ENCODE assay signal across 8 mouse cellular contexts in the genomic region with DNA sequence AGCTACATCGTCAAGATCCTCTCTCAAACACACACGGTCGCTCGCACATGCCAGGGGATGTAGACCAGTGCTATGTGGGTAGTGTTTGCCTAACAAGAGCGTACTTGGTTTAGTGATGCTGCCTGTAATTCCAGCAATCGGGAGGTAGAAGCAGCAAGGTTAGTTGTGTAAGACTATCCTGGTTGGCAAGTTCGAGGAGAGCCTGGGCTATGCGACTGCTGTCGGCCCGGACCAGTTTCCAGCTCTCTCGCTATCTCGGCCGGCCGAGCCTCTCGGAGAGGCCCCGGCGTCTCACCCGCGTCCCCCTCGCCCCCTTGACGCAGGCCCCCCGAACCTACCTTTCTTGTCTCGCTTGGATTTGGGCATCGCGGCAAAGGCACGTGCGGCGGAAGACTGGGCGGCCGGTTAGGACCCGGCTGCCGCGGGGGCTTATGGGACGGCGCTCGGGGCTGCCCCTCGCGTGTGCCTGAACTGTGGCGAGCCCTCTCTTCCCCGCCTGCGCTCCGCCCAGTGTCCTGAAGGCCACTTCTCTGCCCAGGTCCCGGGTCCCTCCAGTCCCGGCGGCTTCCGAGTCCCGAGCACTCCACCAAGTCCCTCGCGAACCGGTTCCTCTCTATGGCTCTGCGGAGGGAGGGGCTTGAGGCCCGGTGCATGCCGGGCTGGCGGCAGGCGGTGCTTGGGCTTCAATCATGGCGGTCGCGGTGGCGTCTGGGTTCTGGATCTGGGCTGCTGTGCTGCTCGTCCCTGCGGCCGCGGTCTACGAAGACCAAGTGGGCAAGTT. TPM values are rescaled to one million over a fixed set of nuclear protein-coding genes. Genes with fewer than 3 reads are reported as not detected.
DNase-seq lines count a peak whose midpoint lies in the region; ATAC-seq lines count a peak whose summit lies in the region.

Gene Mrto4, minus strand, starts transcription at position 646 of the 781 bp plus-strand sequence.
Gene Emc1, plus strand, starts transcription at position 657 of the 781 bp plus-strand sequence.
Gene Ubr4, plus strand, starts transcription at position 679 of the 781 bp plus-strand sequence.

- H3K9ac ChIP-seq in embryonic facial prominence, embryonic 12.5 days: peak within 1 kb of the TSS; percentile 84
- H3K9ac ChIP-seq in midbrain, embryonic 12.5 days (replicated peaks): peak within 1 kb of the TSS; percentile 86

- H3K4me2 ChIP-seq in embryonic facial prominence, embryonic 12.5 days (replicated peaks): peak within 1 kb of the TSS; percentile 99
- peak within 1 kb of the TSS; percentile 83 for H3K4me2 ChIP-seq in midbrain, embryonic 12.5 days (replicated peaks)

- WGBS in embryonic facial prominence, embryonic 12.5 days: under 1% methylated on average over 63 of the region's 64 CpGs
- WGBS in limb, embryonic 10.5 days: under 1% methylated on average over 64 of the region's 64 CpGs
- under 1% methylated on average over 64 of the region's 64 CpGs for WGBS in midbrain, embryonic 12.5 days

- peaks cover 55% of the 10 kb centered on the region for H3K36me3 ChIP-seq in embryonic facial prominence, embryonic 12.5 days
- H3K36me3 ChIP-seq in limb, embryonic 10.5 days: peaks cover 68% of the 10 kb centered on the region
- H3K36me3 ChIP-seq in midbrain, embryonic 12.5 days: peaks cover 55% of the 10 kb centered on the region

- H3K27ac ChIP-seq in embryonic facial prominence, embryonic 12.5 days: peak within 1 kb of the TSS; percentile 94
- H3K27ac ChIP-seq in limb, embryonic 10.5 days: peak within 1 kb of the TSS; percentile 100
- peak within 1 kb of the TSS; percentile 96 for H3K27ac ChIP-seq in midbrain, embryonic 12.5 days (replicated peaks)

- peaks cover 18% of the 10 kb centered on the region for H3K4me1 ChIP-seq in embryonic facial prominence, embryonic 12.5 days
- peaks cover 24% of the 10 kb centered on the region for H3K4me1 ChIP-seq in limb, embryonic 10.5 days
- H3K4me1 ChIP-seq in midbrain, embryonic 12.5 days: peaks cover 19% of the 10 kb centered on the region

- ATAC-seq in embryonic facial prominence, embryonic 12.5 days (ENCODE audit: insufficient number of reproducible peaks, insufficient read depth, low FRiP score, low TSS enrichment): peak; percentile 84
- peak; percentile 96 for ATAC-seq in midbrain, embryonic 12.5 days (ENCODE audit: low FRiP score, low read depth)

- H3K27me3 ChIP-seq in embryonic facial prominence, embryonic 12.5 days: no peaks in the 10 kb centered on the region
- no peaks in the 10 kb centered on the region for H3K27me3 ChIP-seq in limb, embryonic 10.5 days (ENCODE audit: low read depth, poor library complexity, severe bottlenecking)
- H3K27me3 ChIP-seq in midbrain, embryonic 12.5 days: no peaks in the 10 kb centered on the region

- peak within 1 kb of the TSS; percentile 87 for H3K4me3 ChIP-seq in embryonic facial prominence, embryonic 12.5 days
- H3K4me3 ChIP-seq in limb, embryonic 10.5 days: peak within 1 kb of the TSS; percentile 88
- peak within 1 kb of the TSS; percentile 83 for H3K4me3 ChIP-seq in midbrain, embryonic 12.5 days

- peak; percentile 89 for DNase-seq in 3134 (ENCODE audit: extremely low read depth, insufficient read length, low spot score)
- peak; percentile 90 to 92 for DNase-seq in adrenal gland, postnatal 36 days
- peak; percentile 99 for DNase-seq in heart, adult 11 months
- DNase-seq in kidney, adult 18-20 months: peak; percentile 91
- peak; percentile 90 for DNase-seq in limb, embryonic 10.5 days (ENCODE audit: low spot score)
- peak; percentile 74 for DNase-seq in skeletal muscle tissue, adult 2 months (ENCODE audit: low read depth, low spot score)

- H3K9me3 ChIP-seq in embryonic facial prominence, embryonic 12.5 days: no peaks in the 10 kb centered on the region
- no peaks in the 10 kb centered on the region for H3K9me3 ChIP-seq in limb, embryonic 10.5 days (replicated peaks)
- H3K9me3 ChIP-seq in midbrain, embryonic 12.5 days: no peaks in the 10 kb centered on the region

RNA-seq across cellular contexts. Expression of gene Mrto4, which starts in this region (rescaled TPM):
- 10 to 100 TPM; 65.3 to 78.7 TPM for total RNA-seq in adrenal gland, postnatal 36 days (2021)
- 125 and 129 TPM in 2 replicates for polyA plus RNA-seq in embryonic facial prominence, embryonic 12.5 days (2016; fragmentation: Nextera tagmentation; extraction: Ambion mirVana)
- 178 and 236 TPM in 2 replicates for polyA plus RNA-seq in limb, embryonic 10.5 days (2016; fragmentation: Nextera tagmentation; extraction: Ambion mirVana)
- 106 TPM in 2 replicates for polyA plus RNA-seq in midbrain, embryonic 12.5 days (2016; fragmentation: Nextera tagmentation; extraction: Ambion mirVana)

RNA-seq across cellular contexts. Expression of gene Emc1, which starts in this region (rescaled TPM):
- 10 to 100 TPM; 53.0 to 63.1 TPM for total RNA-seq in adrenal gland, postnatal 36 days (2021)
- 32.1 and 33.6 TPM in 2 replicates for polyA plus RNA-seq in embryonic facial prominence, embryonic 12.5 days (2016; fragmentation: Nextera tagmentation; extraction: Ambion mirVana)
- polyA plus RNA-seq in limb, embryonic 10.5 days (2016; fragmentation: Nextera tagmentation; extraction: Ambion mirVana): 32.1 and 32.2 TPM in 2 replicates
- 39.0 and 42.0 TPM in 2 replicates for polyA plus RNA-seq in midbrain, embryonic 12.5 days (2016; fragmentation: Nextera tagmentation; extraction: Ambion mirVana)

RNA-seq across cellular contexts. Expression of gene Ubr4, which starts in this region (rescaled TPM):
- 100 to 1,000 TPM; 159 to 191 TPM for total RNA-seq in adrenal gland, postnatal 36 days (2021)
- 70.8 and 74.0 TPM in 2 replicates for polyA plus RNA-seq in embryonic facial prominence, embryonic 12.5 days (2016; fragmentation: Nextera tagmentation; extraction: Ambion mirVana)
- 69.7 and 74.4 TPM in 2 replicates for polyA plus RNA-seq in limb, embryonic 10.5 days (2016; fragmentation: Nextera tagmentation; extraction: Ambion mirVana)
- 80.6 and 80.9 TPM in 2 replicates for polyA plus RNA-seq in midbrain, embryonic 12.5 days (2016; fragmentation: Nextera tagmentation; extraction: Ambion mirVana)

Comparison
In these comparisons a context has a peak if more than half of its experiments do, and no peak if none do; other contexts are left out.
1. Peak in every context shown above with its lines: DNase-seq, ATAC-seq, H3K4me3 ChIP-seq and H3K27ac ChIP-seq.